Mouse (Mus musculus): ENCODE data around the gene Spice1.

DNA sequence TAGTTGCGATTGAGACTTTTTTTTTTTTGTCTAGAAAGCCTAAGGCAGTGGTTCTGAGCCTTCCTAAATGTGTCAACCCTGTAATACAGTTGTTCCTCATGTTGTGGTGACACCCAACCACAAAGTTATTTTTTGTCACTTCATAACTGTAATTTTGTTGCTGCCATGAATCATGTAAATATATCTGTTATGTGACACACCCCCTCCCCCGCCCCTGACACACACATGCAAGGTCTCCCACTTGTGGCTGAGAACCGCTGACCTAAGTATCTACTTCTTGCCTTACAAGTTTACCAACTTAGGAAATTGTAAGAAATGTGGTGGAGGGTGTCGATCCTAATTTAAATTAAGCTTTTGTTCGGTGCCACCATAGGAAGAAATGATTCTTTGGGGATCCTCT lies 58.0 kb downstream of the Spice1 start:
- TF ChIP-seq CTCF (IDR thresholded peaks at IDR 0.05; ENCODE audit: borderline replicate concordance, control insufficient read depth, extremely low read depth, insufficient read depth, low read length, poor library complexity) (no peak), POLR2A (IDR thresholded peaks at IDR 0.05; ENCODE audit: control insufficient read depth, extremely low read depth, insufficient read depth, low read length, poor library complexity) (no peak)

Measured in thymus, adult 2 months (tissue).